In the genomic region with DNA sequence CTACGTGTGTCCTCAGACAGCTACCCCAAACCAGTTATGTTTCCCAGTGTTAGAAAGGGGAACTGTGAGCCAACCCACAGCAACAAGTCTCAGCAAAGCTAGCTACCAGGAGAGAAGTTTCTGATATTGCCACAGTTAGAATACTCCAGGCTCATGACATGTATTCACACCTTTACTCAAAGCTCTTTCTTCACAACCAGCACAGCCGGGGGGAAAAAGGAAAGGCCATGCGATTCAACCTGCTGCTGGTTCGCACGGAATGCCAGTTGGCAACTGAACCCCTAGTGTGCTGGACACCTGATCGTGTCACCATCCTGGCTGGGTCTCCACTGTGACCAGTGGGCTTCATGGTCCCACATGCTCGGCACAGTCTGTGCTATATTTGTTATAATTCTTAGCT, we compare ENCODE assay signal across 13 mouse cellular contexts. TPM values are rescaled to one million over a fixed set of nuclear protein-coding genes. Genes with fewer than 3 reads are reported as not detected.
DNase-seq lines count a peak whose midpoint lies in the region; ATAC-seq and TF ChIP-seq lines count a peak whose summit lies in the region.
"Had no signal": no experiment of that assay in that cellular context is flagged by ENCODE, and none has a peak within 500 bp of the region (broad histone marks: within the 10 kb centered on the region; RNA-seq: fewer than 3 reads in every experiment).

No protein-coding gene starts in this region.

- TF ChIP-seq EP300 in lung, postnatal 0 days (IDR thresholded peaks at IDR 0.05), result no peak

- 0 out of 2 replicates have a peak overlapping the region, but pooled peaks have one; percentile 74 for H3K4me2 ChIP-seq in heart, embryonic 14.5 days (ENCODE audit: low read length)
- peak overlapping the region; percentile 64; the same call in 1 of the 2 replicates for H3K4me2 ChIP-seq in lung, postnatal 0 days (replicated peaks; ENCODE audit: low read depth, low read length)
- H3K4me2 ChIP-seq in limb, embryonic 13.5 days (replicated peaks), result peak overlapping the region; percentile 68; the same call in 1 of the 2 replicates
- H3K4me2 ChIP-seq in myocyte (ENCODE audit: low read depth), result peak overlapping the region; percentile 79

- H3K9ac ChIP-seq in heart, embryonic 14.5 days (ENCODE audit: low read length), result no peak overlapping the region
- H3K9ac ChIP-seq in lung, postnatal 0 days (replicated peaks; ENCODE audit: low read depth), result no peak overlapping the region
- peak overlapping the region; percentile 54; the same call in 1 of the 2 replicates for H3K9ac ChIP-seq in limb, embryonic 13.5 days

- no peak for DNase-seq in heart, adult 11 months
- no peak for DNase-seq in lung, postnatal 0 days (ENCODE audit: low spot score)
- DNase-seq in lung, postnatal 10 days, result no peak
- DNase-seq in embryo, embryonic 9.5 days (ENCODE audit: extremely low spot score), result no peak
- no peak for DNase-seq in adrenal gland, postnatal 4 days (ENCODE audit: low spot score in 2 of 2)
- DNase-seq: B cell, adult 2 months; thymus, adult 2 months had no signal

- no peak for ATAC-seq in heart, embryonic 14.5 days (ENCODE audit: insufficient number of reproducible peaks, insufficient read depth, low FRiP score, low read depth)
- ATAC-seq in lung, postnatal 0 days, result no peak
- no peak for ATAC-seq in limb, embryonic 13.5 days (ENCODE audit: low FRiP score, low read depth)

- TF ChIP-seq CTCF in lung, postnatal 0 days (IDR thresholded peaks at IDR 0.05), result no peak

- no peak overlapping the region for H3K27ac ChIP-seq in heart, embryonic 14.5 days (replicated peaks in 1 of 2; ENCODE audit: control insufficient read depth in 1 of 2, insufficient read depth in 1 of 2, low read depth in 2 of 2, low read length in 2 of 2)
- H3K27ac ChIP-seq in lung, postnatal 0 days (ENCODE audit: low read length), result no peak overlapping the region; the same call in 1 of the 2 replicates
- H3K27ac ChIP-seq in limb, embryonic 13.5 days, result no peak overlapping the region
- H3K27ac ChIP-seq: midbrain, embryonic 12.5 days; neural tube, embryonic 12.5 days had no signal

- no peaks in the 10 kb centered on the region for H3K36me3 ChIP-seq in heart, embryonic 14.5 days (ENCODE audit: control insufficient read depth, insufficient read depth, low read length)
- H3K36me3 ChIP-seq in lung, postnatal 0 days (ENCODE audit: insufficient read depth, low read length), result no peaks in the 10 kb centered on the region
- H3K36me3 ChIP-seq in limb, embryonic 13.5 days, result no peaks in the 10 kb centered on the region
- H3K36me3 ChIP-seq in myocyte (ENCODE audit: control insufficient read depth, insufficient read depth), result no peaks in the 10 kb centered on the region
- H3K36me3 ChIP-seq: midbrain, embryonic 12.5 days; neural tube, embryonic 12.5 days had no signal

- no peak overlapping the region for H3ac ChIP-seq in myocyte (ENCODE audit: control insufficient read depth, insufficient read length)

- H3K4me1 ChIP-seq in heart, embryonic 14.5 days (ENCODE audit: control insufficient read depth in 2 of 2, insufficient read depth in 2 of 2, low read length in 2 of 2), result peaks cover 11 to 15% of the 10 kb centered on the region in 2 experiments
- H3K4me1 ChIP-seq in lung, postnatal 0 days (ENCODE audit: insufficient read depth, low read depth, low read length), result no peaks in the 10 kb centered on the region; the same call in 1 of the 2 replicates
- peaks cover 7% of the 10 kb centered on the region for H3K4me1 ChIP-seq in limb, embryonic 13.5 days

- no peak for TF ChIP-seq POLR2A in myocyte (IDR thresholded peaks at IDR 0.05; ENCODE audit: insufficient read length, low read depth)

- WGBS in heart, embryonic 14.5 days, result 84% methylated on average over 7 of the region's 7 CpGs
- WGBS in lung, postnatal 0 days, result 68% methylated on average over 7 of the region's 7 CpGs
- 86% methylated on average over 7 of the region's 7 CpGs for WGBS in limb, embryonic 13.5 days

- no peaks in the 10 kb centered on the region for H3K79me2 ChIP-seq in myocyte (ENCODE audit: control insufficient read depth, insufficient read depth)

- no peak overlapping the region for H3K4me3 ChIP-seq in heart, embryonic 14.5 days (ENCODE audit: control insufficient read depth in 1 of 2, insufficient read depth in 1 of 2, low read depth in 1 of 2, low read length in 2 of 2)
- no peak overlapping the region for H3K4me3 ChIP-seq in lung, postnatal 0 days (ENCODE audit: low read depth, low read length)
- H3K4me3 ChIP-seq in limb, embryonic 13.5 days, result no peak overlapping the region
- H3K4me3 ChIP-seq in myocyte, result peak overlapping the region; percentile 31

- no peaks in the 10 kb centered on the region for H3K9me3 ChIP-seq in heart, embryonic 14.5 days (ENCODE audit: control insufficient read depth, low read length)
- no peaks in the 10 kb centered on the region for H3K9me3 ChIP-seq in lung, postnatal 0 days (ENCODE audit: low read length)
- H3K9me3 ChIP-seq in limb, embryonic 13.5 days, result no peaks in the 10 kb centered on the region
- H3K9me3 ChIP-seq: midbrain, embryonic 12.5 days; neural tube, embryonic 12.5 days had no signal

- no peaks in the 10 kb centered on the region for H3K27me3 ChIP-seq in heart, embryonic 14.5 days (ENCODE audit: control insufficient read depth, insufficient read depth, low read length)
- no peaks in the 10 kb centered on the region for H3K27me3 ChIP-seq in lung, postnatal 0 days (replicated peaks; ENCODE audit: insufficient read depth, low read length)
- peaks cover 15% of the 10 kb centered on the region for H3K27me3 ChIP-seq in limb, embryonic 13.5 days
- H3K27me3 ChIP-seq in myocyte (ENCODE audit: control insufficient read depth, insufficient read depth, insufficient read length), result no peaks in the 10 kb centered on the region

TF ChIP-seq in myocyte, 11 proteins besides CTCF, POLR2A, EP300 and RAD21:
- TF ChIP-seq MAX (IDR thresholded peaks at IDR 0.05; ENCODE audit: low read depth) (no peak), REST (IDR thresholded peaks at IDR 0.05; ENCODE audit: insufficient read depth, insufficient read length) (no peak), CEBPB (IDR thresholded peaks at IDR 0.05; ENCODE audit: insufficient read depth, poor library complexity, severe bottlenecking) (no peak), E2F4 (IDR thresholded peaks at IDR 0.05; ENCODE audit: insufficient read depth) (no peak), MYOG (IDR thresholded peaks at IDR 0.05; ENCODE audit: control insufficient read depth in 1 of 3, insufficient read depth in 1 of 3, insufficient read length in 2 of 3, low read depth in 2 of 3) (no peak)

RNA-seq across cellular contexts. Expression of a gene that starts 0.8 kb away (rescaled TPM):
- polyA plus RNA-seq in heart, embryonic 14.5 days (2014; fragmentation: Nextera tagmentation; extraction: Ambion mirVana), result 0.08 and 0.15 TPM in 2 replicates
- polyA plus RNA-seq in lung, postnatal 0 days (2015; fragmentation: Nextera tagmentation; extraction: Ambion mirVana), result 0.54 and 0.55 TPM in 2 replicates
- 0.24 and 0.25 TPM in 2 replicates for polyA plus RNA-seq in limb, embryonic 13.5 days (2015; fragmentation: Nextera tagmentation; extraction: Ambion mirVana)
- polyA plus RNA-seq in myocyte (2012; fragmentation: generic; extraction: Trizol), result 17.1 TPM
- 1 to 10 TPM; 2.3 to 2.4 TPM for total RNA-seq in adrenal gland, postnatal 4 days (2021)

RNA-seq across cellular contexts. Expression of a gene that starts 13.2 kb away (rescaled TPM):
- 24.3 and 26.8 TPM in 2 replicates for polyA plus RNA-seq in heart, embryonic 14.5 days (2014; fragmentation: Nextera tagmentation; extraction: Ambion mirVana)
- 10.3 and 10.7 TPM in 2 replicates for polyA plus RNA-seq in lung, postnatal 0 days (2015; fragmentation: Nextera tagmentation; extraction: Ambion mirVana)
- polyA plus RNA-seq in limb, embryonic 13.5 days (2015; fragmentation: Nextera tagmentation; extraction: Ambion mirVana), result 23.3 and 26.4 TPM in 2 replicates
- polyA plus RNA-seq in myocyte (2012; fragmentation: generic; extraction: Trizol), result 19.7 TPM
- 10 to 100 TPM; 57.1 to 57.6 TPM for total RNA-seq in adrenal gland, postnatal 4 days (2021)

RNA-seq across cellular contexts. Expression of a gene that starts 13.6 kb away (rescaled TPM):
- 971 and 1,026 TPM in 2 replicates for polyA plus RNA-seq in heart, embryonic 14.5 days (2014; fragmentation: Nextera tagmentation; extraction: Ambion mirVana)
- polyA plus RNA-seq in lung, postnatal 0 days (2015; fragmentation: Nextera tagmentation; extraction: Ambion mirVana), result 268 and 291 TPM in 2 replicates
- polyA plus RNA-seq in limb, embryonic 13.5 days (2015; fragmentation: Nextera tagmentation; extraction: Ambion mirVana), result 399 and 403 TPM in 2 replicates
- 1,348 TPM for polyA plus RNA-seq in myocyte (2012; fragmentation: generic; extraction: Trizol)
- total RNA-seq in adrenal gland, postnatal 4 days (2021), result 100 to 1,000 TPM; 291 to 308 TPM

RNA-seq across cellular contexts. Expression of a gene that starts 59.7 kb away (rescaled TPM):
- 0.22 TPM in 1 of 2 replicates, not detected in the other for polyA plus RNA-seq in heart, embryonic 14.5 days (2014; fragmentation: Nextera tagmentation; extraction: Ambion mirVana)
- 0.06 TPM in 1 of 2 replicates, not detected in the other for polyA plus RNA-seq in lung, postnatal 0 days (2015; fragmentation: Nextera tagmentation; extraction: Ambion mirVana)
- polyA plus RNA-seq in limb, embryonic 13.5 days (2015; fragmentation: Nextera tagmentation; extraction: Ambion mirVana), result 0.20 and 0.64 TPM in 2 replicates
- polyA plus RNA-seq in myocyte (2012; fragmentation: generic; extraction: Trizol), result 0.02 TPM
- total RNA-seq in adrenal gland, postnatal 4 days (2021), result not detected
- polyA plus RNA-seq: neural tube, embryonic 12.5 days; spleen, adult 2 months; thymus, adult 2 months had no signal

Comparison
In these comparisons a context has a peak if more than half of its experiments do, and no peak if none do; other contexts are left out.
1. RNA of a gene that starts 0.8 kb away (polyA plus RNA-seq): 17.1 TPM in myocyte (single experiment); 0.54 to 0.55 TPM in lung, postnatal 0 days, 0.24 to 0.25 TPM in limb, embryonic 13.5 days and 0.08 to 0.15 TPM in heart, embryonic 14.5 days; every median in the first group is over 10 times any median in the second.
2. Peak in every context shown above with its lines, with median percentiles within 50 percentile points of each other: H3K4me2 ChIP-seq.